Mouse (Mus musculus) liver, adult 2 months (tissue): ENCODE results near the gene Hoxc8.

ENCODE experiments used
- CTCF ChIP-seq: fragments of 200-500 bp; IDR thresholded peaks from 2 replicates; pipeline ENCODE4 v1.5.1; 2011; ENCODE audit warnings: low read depth, low read length, control low read depth
- POLR2A ChIP-seq: fragments of 200-500 bp; IDR thresholded peaks from 2 replicates; pipeline ENCODE4 v1.6.1; 2011; ENCODE audit warnings: low read length, control low read depth; ENCODE audit not compliant: insufficient read depth; ENCODE audit errors: extremely low read depth

GRCm38 (mm10) chr15:102959663-102960191 lies 30.7 kb upstream of the Hoxc8 start:
- TF ChIP-seq CTCF (no peak), POLR2A (no peak)
